Comparison of ENCODE assay signal across 9 mouse cellular contexts in the genomic region with DNA sequence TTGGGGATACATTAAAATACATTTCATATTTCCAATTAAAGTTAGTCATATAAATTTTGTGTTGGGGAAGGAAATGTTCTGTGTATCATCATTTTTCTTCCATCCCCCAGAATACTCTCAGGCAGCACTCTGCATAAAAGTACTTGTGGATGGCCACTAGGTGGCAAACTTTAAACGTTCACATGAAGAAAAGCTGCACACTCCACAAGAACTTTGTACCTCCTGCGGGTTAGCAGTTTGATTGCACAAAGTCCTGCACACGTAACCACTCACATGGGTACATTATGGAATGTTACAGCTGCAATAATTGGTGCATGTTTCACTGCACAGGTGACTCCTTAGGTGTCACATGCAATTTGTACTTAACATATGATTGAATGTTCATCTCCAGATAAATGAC.
DNase-seq lines count a peak whose midpoint lies in the region; ATAC-seq and TF ChIP-seq lines count a peak whose summit lies in the region.
"Had no signal": no experiment of that assay in that cellular context is flagged by ENCODE, and none has a peak within 500 bp of the region (broad histone marks: within the 10 kb centered on the region; RNA-seq: fewer than 3 reads in every experiment).

No protein-coding gene starts in this region.

- no peak overlapping the region for H3K4me3 ChIP-seq in kidney, embryonic 15.5 days (replicated peaks)
- no peak overlapping the region for H3K4me3 ChIP-seq in liver, postnatal 0 days (ENCODE audit: low read depth, low read length)
- H3K4me3 ChIP-seq: erythroblast, embryonic 14.5 days had no signal

- TF ChIP-seq EP300 in liver, postnatal 0 days (IDR thresholded peaks at IDR 0.05; ENCODE audit: low read depth), result no peak

- 20% methylated on average over 3 of the region's 3 CpGs for WGBS in kidney, embryonic 15.5 days
- 12% methylated on average over 3 of the region's 3 CpGs for WGBS in liver, postnatal 0 days (ENCODE audit: insufficient replicate concordance)

- H3K4me1 ChIP-seq in kidney, embryonic 15.5 days, result no peaks in the 10 kb centered on the region
- H3K4me1 ChIP-seq in liver, postnatal 0 days (ENCODE audit: insufficient read depth), result no peaks in the 10 kb centered on the region

- H3K36me3 ChIP-seq in kidney, embryonic 15.5 days, result peaks cover 13% of the 10 kb centered on the region; the same call in 1 of the 2 replicates
- H3K36me3 ChIP-seq in liver, postnatal 0 days (replicated peaks; ENCODE audit: insufficient read depth, low read length), result no peaks in the 10 kb centered on the region

- H3K27ac ChIP-seq in kidney, embryonic 15.5 days, result no peak overlapping the region
- H3K27ac ChIP-seq in liver, postnatal 0 days (ENCODE audit: low read depth), result no peak overlapping the region

- TF ChIP-seq CTCF in liver, postnatal 0 days (IDR thresholded peaks at IDR 0.05; ENCODE audit: low read depth), result peak; percentile 68

- no peak overlapping the region for H3K4me2 ChIP-seq in kidney, embryonic 15.5 days
- H3K4me2 ChIP-seq in liver, postnatal 0 days (ENCODE audit: low read depth, low read length), result no peak overlapping the region

- H3K9ac ChIP-seq in kidney, embryonic 15.5 days, result no peak overlapping the region
- no peak overlapping the region for H3K9ac ChIP-seq in liver, postnatal 0 days (replicated peaks)

- peak; percentile 81 for ATAC-seq in granulocyte monocyte progenitor cell, adult 5-6 weeks (replicated peaks; ENCODE audit: poor library complexity, severe bottlenecking)
- ATAC-seq in kidney, embryonic 15.5 days (replicated peaks; ENCODE audit: low FRiP score), result peak; percentile 81; the same call in 1 of the 2 replicates
- peak; percentile 82 for ATAC-seq in liver, postnatal 0 days

- no peaks in the 10 kb centered on the region for H3K27me3 ChIP-seq in kidney, embryonic 15.5 days
- H3K27me3 ChIP-seq in liver, postnatal 0 days (ENCODE audit: insufficient read depth, low read length), result no peaks in the 10 kb centered on the region

- H3K9me3 ChIP-seq in kidney, embryonic 15.5 days (replicated peaks), result no peaks in the 10 kb centered on the region
- H3K9me3 ChIP-seq in liver, postnatal 0 days (ENCODE audit: low read length), result no peaks in the 10 kb centered on the region

- DNase-seq in thymus, postnatal 0 days (ENCODE audit: low spot score), result peak; percentile 8
- DNase-seq in thymus, postnatal 14 days, result no peak
- peak; percentile 43 to 57 for DNase-seq in cerebellum, postnatal 10 days
- DNase-seq in liver, postnatal 0 days, result peak; percentile 17
- DNase-seq in right cerebral cortex, postnatal 14 days, result peak; percentile 4
- no peak for DNase-seq in ovary, postnatal 36 days (ENCODE audit: low spot score)

Comparison
In these comparisons a context has a peak if more than half of its experiments do, and no peak if none do; other contexts are left out.
1. DNase-seq: peak in thymus, postnatal 0 days (single experiment), cerebellum, postnatal 10 days (2 of 2), liver, postnatal 0 days (single experiment) and right cerebral cortex, postnatal 14 days (single experiment); none in thymus, postnatal 14 days (single experiment) and ovary, postnatal 36 days (single experiment).
2. Peak in every context shown above with its lines, with median percentiles within 50 percentile points of each other: ATAC-seq.